Comparison of ENCODE assay signal across 30 mouse cellular contexts in genomic region chr11:76518125-76518524, GRCm38 (mm10).
"Had no signal": no experiment of that assay in that cellular context is flagged by ENCODE, and none has a peak within 500 bp of the region (broad histone marks: within the 10 kb centered on the region; RNA-seq: fewer than 3 reads in every experiment).

No protein-coding gene starts in this region.

- H3K27me3 ChIP-seq: limb, embryonic 12.5 days; limb, embryonic 13.5 days; limb, embryonic 15.5 days; liver, embryonic 13.5 days; liver, embryonic 15.5 days; lung, embryonic 15.5 days; midbrain, embryonic 12.5 days; midbrain, embryonic 13.5 days; midbrain, embryonic 15.5 days; neural tube, embryonic 12.5 days had no signal

- H3K4me1 ChIP-seq: liver, embryonic 12.5 days; liver, embryonic 13.5 days; liver, embryonic 15.5 days had no signal

- H3K9ac ChIP-seq: limb, embryonic 12.5 days; limb, embryonic 13.5 days; limb, embryonic 15.5 days; liver, embryonic 12.5 days; liver, embryonic 13.5 days; liver, embryonic 14.5 days; liver, embryonic 15.5 days; liver, postnatal 0 days; lung, embryonic 14.5 days; lung, embryonic 15.5 days; midbrain, embryonic 12.5 days; midbrain, embryonic 13.5 days; midbrain, embryonic 15.5 days; neural tube, embryonic 12.5 days had no signal

- H3K9me3 ChIP-seq: limb, embryonic 12.5 days; limb, embryonic 13.5 days; limb, embryonic 15.5 days; liver, embryonic 12.5 days; liver, embryonic 13.5 days; liver, embryonic 15.5 days; lung, embryonic 15.5 days; megakaryocyte, embryonic 14.5 days; midbrain, embryonic 10.5 days; midbrain, embryonic 12.5 days; midbrain, embryonic 13.5 days; midbrain, embryonic 15.5 days; neural tube, embryonic 12.5 days had no signal

- ATAC-seq: liver, embryonic 12.5 days; liver, postnatal 0 days; lung, postnatal 0 days; midbrain, embryonic 13.5 days; midbrain, embryonic 15.5 days; midbrain, embryonic 16.5 days had no signal

- H3K27ac ChIP-seq: left cerebral cortex, adult 2 months; limb, embryonic 12.5 days; limb, embryonic 13.5 days; limb, embryonic 15.5 days; liver, embryonic 12.5 days; liver, embryonic 13.5 days; liver, embryonic 14.5 days; liver, embryonic 15.5 days; lung, embryonic 15.5 days; macrophage; midbrain, embryonic 10.5 days; midbrain, embryonic 12.5 days; midbrain, embryonic 13.5 days; midbrain, embryonic 15.5 days; neural tube, embryonic 12.5 days had no signal

- H3K4me3 ChIP-seq: left cerebral cortex, adult 2 months; limb, embryonic 12.5 days; limb, embryonic 13.5 days; limb, embryonic 15.5 days; liver, embryonic 12.5 days; liver, embryonic 13.5 days; liver, embryonic 15.5 days; lung, embryonic 15.5 days; megakaryocyte, embryonic 14.5 days; midbrain, embryonic 10.5 days; midbrain, embryonic 12.5 days; midbrain, embryonic 13.5 days; midbrain, embryonic 15.5 days; neural tube, embryonic 12.5 days had no signal

- DNase-seq: left cerebral cortex, postnatal 4 days; liver; liver, embryonic 13.5 days; liver, postnatal 0 days; lung, adult 18-20 months; lung, adult 2 months; lung, embryonic 14.5 days; lung, postnatal 10 days; lung, postnatal 14 days; lung, postnatal 36 days; midbrain, embryonic 14.5 days had no signal

- H3K36me3 ChIP-seq: limb, embryonic 15.5 days; liver, embryonic 12.5 days; liver, embryonic 13.5 days; liver, embryonic 15.5 days; lung, embryonic 15.5 days; midbrain, embryonic 12.5 days; midbrain, embryonic 15.5 days; neural tube, embryonic 12.5 days had no signal

- H3K4me2 ChIP-seq: limb, embryonic 12.5 days; limb, embryonic 13.5 days; limb, embryonic 15.5 days; liver, embryonic 11.5 days; liver, embryonic 12.5 days; liver, embryonic 13.5 days; liver, embryonic 15.5 days; lung, embryonic 14.5 days; lung, embryonic 15.5 days; midbrain, embryonic 11.5 days; midbrain, embryonic 12.5 days; midbrain, embryonic 13.5 days; midbrain, embryonic 15.5 days; neural tube, embryonic 12.5 days had no signal
